Mouse (Mus musculus) embryo, embryonic 11 days (tissue): ENCODE measurements at regions not wholly inside any gene's neighbourhood (a gene's known extent, or its start where the extent isn't known, plus 50 kb on each side); places are given as distances from the start of the nearest gene placed in this dataset.

Experiments used
- DNase-seq: peaks from one replicate; pipeline ENCODE4 v3.0.0-alpha.2; 2015

DNA sequence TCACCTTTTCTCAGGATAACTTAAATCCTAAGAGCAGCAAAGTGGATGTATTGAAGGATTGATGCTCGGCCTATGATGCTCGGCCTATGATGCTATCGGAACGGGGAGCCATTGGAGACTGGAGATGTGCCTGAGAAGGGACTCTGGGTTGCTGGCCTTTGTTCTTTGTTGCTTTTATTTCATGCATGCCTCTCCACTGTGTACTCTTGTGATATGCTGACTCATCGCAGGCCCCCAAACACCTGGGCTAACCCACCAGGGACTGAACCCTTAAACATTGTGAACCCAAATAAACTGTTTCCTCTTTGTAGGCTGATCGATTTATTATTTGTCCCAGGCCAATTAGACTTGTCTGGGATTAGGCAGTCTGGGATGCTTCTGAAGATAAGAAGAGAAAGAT is 61.9 kb downstream of the Pdcl3 start:
- no peak for DNase-seq

DNA sequence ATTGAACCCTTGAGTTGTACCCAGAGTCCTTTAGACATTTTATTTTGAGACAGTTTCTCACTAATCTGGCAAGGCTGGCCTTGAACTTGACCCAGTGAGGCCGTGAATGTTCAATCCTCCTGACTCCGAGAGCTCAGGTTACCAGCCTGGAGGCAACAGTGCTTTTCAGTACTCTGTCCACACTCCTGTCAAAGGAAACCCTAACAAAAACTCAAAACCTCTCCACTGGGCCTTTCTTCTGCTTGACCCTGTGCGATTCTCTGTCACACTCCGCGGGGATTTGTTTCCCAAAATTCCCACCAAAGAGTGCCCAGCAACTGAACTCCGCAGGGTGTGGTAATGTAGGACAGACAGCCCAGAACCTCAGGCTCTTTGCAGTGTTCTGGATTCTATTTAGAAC is 71.9 kb downstream of the Pdcl3 start:
- no peak for DNase-seq

DNA sequence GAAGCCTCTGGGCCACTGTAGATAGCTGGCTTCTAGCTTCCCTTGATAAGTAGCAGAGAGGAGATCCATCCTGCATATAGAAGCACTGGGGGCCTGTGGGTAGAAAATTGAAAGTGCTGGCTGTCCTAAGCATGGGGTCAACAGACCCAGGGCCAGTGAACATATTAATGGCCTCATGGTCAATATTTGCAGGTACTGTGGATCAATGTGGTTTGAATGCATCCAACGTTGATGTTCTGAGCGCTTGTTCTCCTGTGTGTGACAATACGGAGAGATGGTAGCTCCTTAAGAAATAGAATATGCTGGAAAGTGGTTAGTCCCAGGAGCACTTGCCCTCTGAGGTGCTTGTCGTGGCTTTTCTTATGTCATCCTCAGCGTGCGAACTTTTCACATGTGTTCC is 77.1 kb downstream of the Pdcl3 start:
- DNase-seq, result no peak

DNA sequence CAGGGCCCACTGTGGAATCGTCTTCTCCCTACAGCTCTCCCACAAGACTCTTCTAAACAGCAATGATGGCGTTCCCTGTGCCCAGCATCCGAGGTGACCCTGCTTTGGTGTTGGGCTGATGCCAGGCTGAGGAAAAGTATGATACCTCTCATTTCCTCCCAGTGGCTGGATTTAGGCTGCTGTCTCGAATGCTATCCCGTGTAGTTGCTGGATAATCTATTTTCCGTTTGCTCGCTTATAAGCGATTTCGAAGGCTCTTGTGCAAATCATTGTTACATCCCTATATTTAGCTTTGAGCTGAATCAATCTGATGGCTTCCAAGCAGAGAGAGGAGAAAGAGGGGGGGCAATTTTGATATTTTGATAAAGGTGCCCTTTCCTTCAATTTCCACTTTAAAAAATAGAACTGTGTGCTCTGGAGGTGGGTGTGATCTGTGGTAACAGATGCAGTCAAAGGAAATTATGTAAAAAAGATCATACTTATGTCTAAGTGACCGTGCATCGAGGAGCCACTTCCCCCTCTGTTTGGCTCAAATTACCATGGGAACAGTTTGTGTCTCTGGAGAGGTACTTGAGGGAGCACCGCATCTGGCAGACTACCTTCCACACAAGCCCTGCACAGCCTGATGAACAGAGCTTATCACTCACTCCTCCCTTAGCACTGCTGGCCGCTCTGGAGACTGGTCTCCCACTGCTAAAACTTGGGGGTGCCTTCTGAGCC is 78.4 kb downstream of the Pdcl3 start:
- no peak for DNase-seq

DNA sequence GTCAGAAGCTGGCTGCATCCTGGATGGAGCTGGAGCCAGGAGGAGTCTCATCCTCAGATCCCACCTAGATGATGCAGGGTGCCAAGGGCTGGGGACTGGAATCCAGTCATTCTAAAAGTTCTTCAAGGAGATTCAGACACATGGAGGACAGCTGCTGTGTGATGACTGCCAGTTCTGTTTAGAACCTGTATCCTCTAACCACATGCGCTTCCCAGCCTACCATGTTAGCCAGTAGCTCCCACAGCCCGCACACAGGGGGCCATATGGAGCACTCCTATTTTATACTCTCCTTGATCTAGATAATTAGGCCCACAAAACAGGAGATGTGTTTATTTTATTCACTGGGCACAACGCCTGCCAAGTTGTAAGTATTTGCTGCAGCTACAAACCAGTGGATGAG is 79.4 kb downstream of the Pdcl3 start:
- DNase-seq, result no peak

DNA sequence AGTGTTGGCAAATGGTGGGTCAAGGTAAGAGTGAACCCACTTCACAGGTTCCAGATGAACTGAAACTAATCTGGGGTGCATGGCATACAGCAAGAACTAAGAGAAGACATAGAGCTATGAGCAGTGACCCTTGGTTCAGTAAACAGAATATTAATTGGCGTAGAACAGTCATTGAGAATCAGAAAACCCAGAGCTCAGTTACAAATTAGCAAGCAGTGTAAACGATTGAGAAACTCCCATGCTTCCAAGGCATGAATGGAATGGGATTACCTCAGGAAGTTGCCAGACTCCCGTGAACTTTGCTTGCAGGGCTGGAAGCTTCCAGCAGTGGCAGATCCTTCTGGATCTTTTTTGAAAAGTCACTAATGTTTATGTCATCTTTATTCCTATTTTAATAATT is 82.5 kb downstream of the Pdcl3 start:
- DNase-seq, result no peak

DNA sequence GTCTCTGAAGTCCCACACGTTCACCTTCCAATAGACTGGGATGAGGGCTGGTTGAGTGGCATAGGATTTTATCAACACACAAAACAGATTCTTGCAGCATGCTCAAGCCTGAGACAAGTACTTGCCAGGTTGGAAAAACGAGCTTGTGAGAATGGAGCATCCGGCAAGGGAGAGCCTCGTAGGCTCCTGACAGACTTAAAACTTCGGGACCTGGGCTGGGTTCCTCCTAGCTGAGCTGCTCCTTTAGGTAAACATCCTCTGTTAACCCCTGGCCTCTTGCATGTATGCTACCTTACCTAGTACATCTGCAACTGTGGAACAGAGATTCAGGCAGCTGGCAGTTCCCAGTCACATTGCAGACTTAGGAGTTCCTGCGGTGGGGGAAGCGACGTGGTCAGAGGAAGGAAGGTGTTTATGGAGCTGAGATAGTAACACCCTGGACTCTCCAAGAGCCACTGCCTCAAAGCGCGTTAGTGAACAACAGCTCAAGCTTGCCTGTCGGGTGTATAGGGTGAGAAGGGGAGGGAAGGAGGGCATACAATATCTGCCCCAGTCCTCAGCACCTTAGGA is 83.8 kb downstream of the Pdcl3 start:
- DNase-seq, result no peak

DNA sequence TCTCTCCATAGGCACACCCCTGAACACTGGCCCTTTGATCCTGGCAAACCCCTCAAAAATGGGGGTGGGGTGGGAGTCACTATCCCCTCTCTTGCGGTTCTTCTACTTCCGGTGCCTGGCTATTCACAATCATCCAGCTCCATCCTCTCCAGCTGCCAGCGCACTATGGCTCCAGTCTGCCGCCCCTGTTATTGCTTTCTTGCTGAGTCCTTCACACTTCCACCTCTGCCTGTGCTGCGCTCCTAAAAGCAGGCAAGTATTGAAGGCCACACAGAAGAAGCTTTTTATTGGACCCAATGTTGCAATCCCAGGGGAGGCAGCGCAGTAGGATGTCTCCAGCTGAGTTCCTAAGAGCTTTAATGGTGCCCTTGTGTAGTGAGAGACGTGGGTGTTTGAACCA is 84.3 kb downstream of the Pdcl3 start:
- no peak for DNase-seq

DNA sequence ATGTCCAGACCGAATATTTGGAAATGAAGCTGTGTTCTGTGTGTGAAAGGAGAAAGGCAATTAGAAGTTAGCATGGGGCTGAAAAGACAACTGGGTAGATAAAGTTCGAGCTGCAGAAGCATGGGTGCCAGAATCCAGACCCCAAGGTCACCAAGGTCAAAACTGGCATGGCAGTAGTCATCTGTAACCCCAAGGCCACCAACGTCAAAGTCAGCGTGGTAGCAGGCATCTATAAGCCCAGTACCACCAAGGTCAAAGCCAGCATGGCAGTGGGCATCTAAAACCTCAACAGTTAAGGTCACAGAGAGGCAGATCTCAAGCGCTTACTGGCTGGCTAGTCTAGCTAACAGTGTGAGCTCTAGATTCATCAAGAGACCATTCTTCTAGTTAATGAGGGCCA is 90.6 kb downstream of the Pdcl3 start:
- no peak for DNase-seq

DNA sequence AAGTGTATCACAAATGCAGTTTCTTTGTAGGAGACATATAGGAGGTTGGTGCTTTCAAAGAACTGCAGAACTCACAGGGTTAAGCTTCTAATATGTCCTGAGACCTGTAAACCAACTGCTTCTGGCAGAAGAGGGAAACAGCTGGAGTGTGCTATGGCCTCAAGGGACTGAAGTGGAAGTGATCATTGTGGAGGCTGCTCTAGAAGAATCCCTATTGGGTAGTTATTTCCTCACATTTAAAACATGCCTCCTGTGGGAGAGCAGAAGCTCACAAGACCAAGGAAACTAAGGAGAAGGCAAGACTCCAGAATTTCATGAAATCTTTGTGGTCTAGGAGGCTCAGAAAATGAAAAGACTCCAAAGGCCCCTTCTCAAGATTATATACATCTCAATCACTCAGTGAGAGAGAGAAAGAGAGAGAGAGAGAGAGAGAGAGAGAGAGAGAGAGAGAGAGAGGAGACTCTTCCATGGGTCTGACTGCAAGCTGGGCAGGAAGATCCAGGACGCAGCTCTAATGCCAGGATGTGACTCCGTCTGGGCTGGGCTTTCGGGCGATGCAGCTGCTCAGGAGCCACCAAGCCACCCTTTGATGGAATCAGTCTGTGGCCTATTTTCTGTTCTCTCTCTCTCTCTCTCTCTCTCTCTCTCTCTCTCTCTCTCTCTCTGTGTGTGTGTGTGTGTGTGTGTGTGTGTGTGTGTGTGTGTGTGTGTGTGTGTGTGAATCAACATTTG is 93.3 kb downstream of the Pdcl3 start:
- DNase-seq, result no peak

DNA sequence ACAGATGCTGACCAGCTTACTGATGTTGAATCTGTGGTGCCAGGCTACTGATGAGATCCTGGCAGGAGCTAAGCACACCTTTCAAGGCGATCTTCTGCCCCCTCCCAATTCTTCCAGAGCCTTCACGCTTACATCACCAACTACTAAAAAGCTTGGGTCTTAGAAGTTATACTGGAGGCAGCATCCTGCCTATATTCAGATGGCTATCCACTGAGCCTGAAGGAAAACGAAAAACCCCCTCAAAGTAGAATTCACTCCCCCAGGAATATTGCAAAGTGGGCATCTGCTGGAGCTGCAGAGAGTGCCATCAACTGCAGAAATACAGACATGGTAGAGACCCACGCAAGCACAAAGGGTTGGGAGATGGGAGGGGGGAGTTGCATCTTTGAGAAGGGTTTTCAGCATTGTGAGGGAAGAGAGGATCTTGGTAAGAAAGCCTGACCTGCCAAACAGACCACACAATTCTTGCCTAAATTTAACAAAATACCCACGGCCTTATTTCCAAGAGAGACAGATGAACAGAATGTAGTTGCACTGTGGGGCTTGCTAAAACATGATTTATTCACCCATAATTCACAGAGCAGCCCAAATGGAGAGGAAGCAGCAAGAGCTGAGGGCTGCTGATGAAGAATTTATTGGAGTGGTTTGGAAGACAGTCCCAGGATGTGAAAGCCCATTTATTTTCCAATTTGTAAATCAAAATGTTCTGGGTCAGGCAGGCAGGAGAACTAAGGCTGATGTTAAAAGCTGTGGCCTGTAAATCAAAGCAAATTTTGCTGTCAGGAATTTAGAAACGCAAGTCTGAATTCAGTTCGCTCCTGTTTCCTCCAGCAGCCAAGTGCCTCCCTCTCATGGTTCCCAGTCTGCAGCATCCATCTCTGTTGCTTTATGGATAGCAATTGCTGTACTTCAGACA is 98.8 kb downstream of the Pdcl3 start:
- no peak for DNase-seq

DNA sequence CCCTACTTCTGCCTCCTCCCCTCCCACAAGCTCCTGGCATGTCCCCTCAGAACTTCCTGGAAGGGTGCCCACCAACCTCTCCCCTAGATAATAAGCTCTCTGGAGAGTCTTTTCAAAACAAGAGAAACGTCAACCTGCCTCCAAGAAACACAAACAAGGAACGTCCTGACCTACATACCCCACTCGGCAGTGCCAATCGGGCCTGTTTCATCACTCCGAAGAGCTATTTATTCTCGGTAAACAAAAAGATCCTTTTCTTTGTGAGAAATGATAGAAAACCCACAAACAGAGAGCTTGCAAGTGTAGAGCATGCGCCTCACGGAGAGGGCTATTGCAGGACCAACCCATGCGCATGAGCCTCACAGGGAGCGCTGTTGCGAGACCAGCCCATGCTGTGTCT is 100.9 kb downstream of the Pdcl3 start:
- DNase-seq, result no peak

DNA sequence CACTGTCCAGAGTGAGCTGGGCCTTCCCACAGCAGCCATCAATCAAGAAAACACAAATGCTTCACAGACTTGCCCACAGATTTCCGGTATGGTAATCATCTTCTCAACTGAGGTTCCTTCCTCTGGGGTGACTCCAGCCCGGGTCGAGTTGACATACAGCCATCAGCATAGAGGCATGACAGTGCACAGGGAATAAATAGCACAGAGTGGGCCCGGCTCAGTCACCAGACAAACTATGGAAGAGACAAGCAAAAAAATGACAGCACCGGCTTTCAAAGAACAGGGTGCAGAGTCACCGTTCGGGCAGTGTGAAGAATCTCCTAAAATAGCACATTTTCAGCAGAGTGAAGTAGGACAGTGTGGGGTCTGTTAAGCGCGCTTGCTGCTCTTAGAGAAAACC is 103.7 kb upstream of the Npas2 start:
- DNase-seq, result no peak

DNA sequence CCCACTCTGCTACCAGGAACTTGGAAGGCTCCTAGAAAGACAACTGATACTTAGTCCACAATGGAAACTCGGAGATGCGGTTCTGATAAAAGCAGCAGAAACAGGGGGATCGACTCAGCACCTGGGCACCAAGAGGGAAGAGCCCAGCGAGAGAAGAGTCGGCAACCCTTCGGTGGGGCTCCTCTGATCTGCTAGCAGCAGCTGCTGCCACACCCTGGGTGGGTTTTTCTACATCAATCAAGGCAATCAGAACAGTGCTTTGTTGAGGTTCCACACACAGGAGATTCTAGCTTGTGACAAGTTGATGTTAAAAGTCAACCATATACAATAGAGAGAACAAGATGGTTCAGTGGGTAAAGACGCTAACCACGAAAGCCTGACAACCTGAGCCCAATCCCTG is 102.4 kb upstream of the Npas2 start:
- DNase-seq, result no peak

DNA sequence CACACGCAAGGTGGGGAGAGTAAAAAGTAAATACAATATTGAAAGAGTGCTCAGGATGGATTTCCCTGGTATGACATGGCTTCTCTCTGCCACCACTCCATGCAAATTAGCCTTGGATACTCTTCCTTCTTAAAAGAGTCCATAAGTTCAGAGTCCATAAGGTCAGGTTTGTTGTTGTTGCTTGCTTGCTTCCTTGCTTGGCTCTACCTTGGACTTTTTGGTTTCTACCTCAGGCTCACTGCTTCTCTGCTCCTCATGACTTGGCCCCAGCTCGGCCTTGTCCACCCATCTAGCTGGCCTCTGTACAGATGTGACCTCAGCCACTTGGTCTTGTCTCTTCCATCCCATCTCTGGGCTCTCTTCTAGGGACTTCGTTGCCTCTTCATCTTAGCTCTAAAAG is 101.9 kb upstream of the Npas2 start:
- DNase-seq, result no peak

DNA sequence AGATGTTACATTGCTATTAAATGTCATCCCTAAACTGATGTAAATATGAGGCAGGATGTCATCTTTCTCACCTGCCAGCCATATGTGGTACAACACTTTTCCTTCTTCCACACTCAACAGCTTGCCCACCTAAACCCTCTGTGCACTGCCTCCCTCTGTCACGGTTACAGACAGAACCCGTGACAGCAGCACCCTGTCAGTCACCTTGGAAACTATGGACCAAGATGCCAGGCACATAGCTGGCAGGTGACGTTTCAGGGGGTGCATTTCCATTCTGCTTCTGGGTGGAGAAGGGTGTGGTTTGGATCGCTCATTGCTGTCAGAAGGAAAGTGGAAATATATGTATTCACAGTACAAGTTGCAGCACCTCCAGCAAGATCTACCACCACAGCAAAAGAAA is 100.2 kb upstream of the Npas2 start:
- no peak for DNase-seq

DNA sequence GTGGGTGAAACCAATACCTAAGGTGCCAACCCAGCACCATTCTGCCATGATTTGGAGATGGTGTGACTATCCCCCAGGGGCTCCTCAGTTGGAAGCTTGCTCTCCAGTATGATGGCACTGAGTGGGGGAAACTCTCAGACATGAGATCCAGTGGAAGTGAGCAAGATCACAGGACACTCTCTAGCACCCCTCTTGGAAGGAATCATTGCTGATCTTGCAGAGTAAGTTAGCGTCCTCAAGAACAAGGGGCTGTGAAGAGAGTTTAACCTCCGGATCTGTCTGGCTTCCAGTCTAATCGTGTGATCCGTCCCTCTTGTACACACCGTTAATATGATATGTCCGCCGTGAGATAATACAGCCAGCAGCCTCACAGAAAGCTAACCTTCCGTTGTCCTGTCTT is 99.5 kb upstream of the Npas2 start:
- no peak for DNase-seq

DNA sequence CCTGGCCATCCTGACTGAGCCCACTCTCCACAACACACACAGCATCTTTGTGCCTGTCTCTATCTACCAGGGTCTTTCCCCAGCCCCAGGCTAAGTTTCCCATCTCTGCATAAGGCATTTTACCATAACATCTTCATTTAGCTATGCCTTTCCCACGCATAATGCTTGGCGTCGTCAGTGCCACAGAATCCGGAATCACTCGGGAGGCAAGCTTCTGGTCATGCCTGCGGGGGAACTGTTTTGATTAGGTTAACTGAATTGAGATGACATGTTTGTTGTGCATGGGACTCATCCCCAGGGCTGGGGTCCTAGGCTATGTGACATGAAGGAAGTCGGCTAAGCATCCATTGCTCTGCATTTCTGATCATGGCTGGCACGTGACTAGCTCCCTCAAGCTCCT is 97.6 kb upstream of the Npas2 start:
- no peak for DNase-seq

DNA sequence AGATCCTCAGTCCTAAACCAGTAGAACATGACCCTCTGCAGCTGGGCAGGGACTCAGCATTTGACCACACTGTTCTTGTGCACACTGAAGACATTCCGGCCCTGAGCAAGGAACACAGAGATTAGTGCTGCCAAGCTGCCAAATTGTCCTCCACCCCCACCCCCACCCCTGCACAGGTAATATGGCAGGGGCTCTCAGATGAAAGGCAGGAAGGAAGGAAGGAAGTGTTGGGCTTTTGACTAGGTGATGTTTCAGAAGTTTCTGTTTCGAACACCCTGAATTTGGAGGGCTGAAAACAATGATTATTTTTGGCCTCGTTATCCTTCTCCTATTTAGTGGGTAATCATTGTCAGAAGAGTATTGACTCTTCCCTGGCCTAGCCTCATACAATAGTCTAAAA is 96.8 kb upstream of the Npas2 start:
- no peak for DNase-seq

DNA sequence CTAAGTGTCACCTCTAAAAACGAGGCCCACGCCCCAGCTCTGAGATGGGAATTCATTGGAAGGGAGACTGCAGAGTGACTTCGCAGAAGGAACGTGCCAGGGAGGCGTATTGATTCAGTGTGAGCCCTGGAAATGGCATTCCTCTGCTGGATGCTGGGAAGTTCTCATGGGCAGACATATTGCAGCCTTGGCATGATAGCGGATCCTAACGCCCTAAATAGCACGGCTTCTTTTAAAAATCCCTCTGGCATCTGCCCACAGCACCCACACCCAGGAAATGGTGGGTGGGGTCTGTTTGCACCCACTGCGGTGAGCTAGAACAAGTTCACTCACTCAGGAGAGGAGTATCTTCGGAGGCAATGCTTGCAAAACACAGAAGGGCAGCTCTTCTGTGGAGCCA is 96.0 kb upstream of the Npas2 start:
- no peak for DNase-seq

DNA sequence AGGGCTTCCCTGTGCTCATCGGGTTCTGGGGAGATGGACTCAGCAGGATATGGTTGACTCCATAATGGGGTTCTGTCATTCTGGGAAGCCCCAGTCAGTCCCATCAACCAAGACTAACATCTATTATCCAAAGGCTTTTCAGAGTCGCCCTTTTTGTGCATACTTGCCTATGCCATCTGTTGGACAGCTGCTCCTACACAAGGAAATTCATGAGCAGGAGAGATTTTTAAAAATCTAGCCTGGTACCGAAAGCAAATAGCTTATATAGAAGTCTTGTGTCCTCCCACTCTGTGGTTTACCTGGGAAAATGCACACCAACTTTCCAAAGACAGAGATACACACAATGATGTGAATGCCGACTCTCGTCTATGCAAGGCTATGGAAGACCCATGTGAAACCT is 95.4 kb upstream of the Npas2 start:
- no peak for DNase-seq

DNA sequence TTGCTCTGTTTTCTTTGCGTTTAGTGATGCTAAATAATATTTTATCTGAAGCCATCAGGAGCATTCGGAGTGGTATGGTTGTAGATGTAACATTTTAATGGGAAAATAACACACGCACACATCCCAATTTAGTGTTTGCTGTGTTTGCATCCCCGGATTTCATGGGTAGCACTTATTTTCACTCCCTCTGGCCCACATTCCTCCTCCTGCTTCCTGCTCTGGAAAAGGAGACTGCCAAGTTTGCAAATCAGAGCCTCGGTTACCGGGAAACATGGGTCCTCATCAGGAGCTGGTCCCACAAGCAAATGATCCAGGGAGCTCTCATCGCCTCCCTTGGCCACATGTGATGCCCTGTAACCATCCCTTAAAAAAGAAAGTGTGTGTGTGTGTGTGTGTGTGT is 94.3 kb upstream of the Npas2 start:
- DNase-seq, result no peak

DNA sequence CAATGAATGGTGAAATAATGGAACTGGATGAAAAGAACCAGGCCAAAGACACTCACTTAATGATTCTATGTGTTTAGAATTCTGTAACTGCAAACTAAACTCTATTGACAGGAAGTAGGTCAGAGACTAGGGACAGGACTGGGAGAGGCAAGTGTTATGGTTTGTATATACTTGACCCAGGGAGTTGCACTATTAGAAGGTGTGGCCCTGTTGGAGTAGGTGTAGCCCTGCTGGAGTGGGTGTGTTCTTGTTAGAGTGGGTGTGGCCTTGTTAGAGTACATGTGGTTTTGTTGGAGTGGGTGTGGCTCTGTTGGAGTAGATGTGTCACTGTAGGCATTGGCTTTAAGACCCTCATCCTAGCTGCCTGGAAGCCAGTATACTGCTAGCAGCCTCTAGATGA is 93.0 kb upstream of the Npas2 start:
- DNase-seq, result no peak
